Comparison of ENCODE assay signal across 8 mouse cellular contexts in genomic region chr16:91596779-91597671, GRCm38 (mm10). TPM values are rescaled to one million over a fixed set of nuclear protein-coding genes. Genes with fewer than 3 reads are reported as not detected.
A peak's percentile ranks its signal among the peaks of the same experiment; 100 is the strongest.
DNase-seq lines count a peak whose midpoint lies in the region; ATAC-seq and TF ChIP-seq lines count a peak whose summit lies in the region.

No protein-coding gene starts in this region.

- H3K4me1 ChIP-seq in bone marrow, adult 2 months (ENCODE audit: control insufficient read depth, insufficient read depth, low read length): peaks cover 5% of the 10 kb centered on the region
- H3K4me1 ChIP-seq in liver, embryonic 12.5 days: peaks cover 36% of the 10 kb centered on the region

- peak overlapping the region; percentile 92 for H3K4me3 ChIP-seq in gastrocnemius, adult 2 months
- peak overlapping the region; percentile 69 for H3K4me3 ChIP-seq in bone marrow, adult 2 months (replicated peaks; ENCODE audit: control insufficient read depth, low read depth, low read length)
- peak overlapping the region; percentile 76 for H3K4me3 ChIP-seq in liver, embryonic 12.5 days
- peak overlapping the region; percentile 31 for H3K4me3 ChIP-seq in myocyte

- WGBS in bone marrow, adult 2 months: under 1% methylated on average over 75 of the region's 75 CpGs
- under 1% methylated on average over 62 of the region's 75 CpGs for WGBS in liver, embryonic 12.5 days (ENCODE audit: insufficient replicate concordance)

- intact Hi-C loops in gastrocnemius, adult 2 months (cut with DNase I): no loop called here

- peak overlapping the region; percentile 94 for H3K27ac ChIP-seq in gastrocnemius, adult 2 months
- H3K27ac ChIP-seq in bone marrow, adult 2 months (ENCODE audit: control insufficient read depth, insufficient read depth, low read depth, low read length, poor library complexity): peak overlapping the region; percentile 83
- peak overlapping the region; percentile 32; the same call in 1 of the 2 replicates for H3K27ac ChIP-seq in liver, embryonic 12.5 days

- peaks cover 49% of the 10 kb centered on the region for H3K27me3 ChIP-seq in liver, embryonic 12.5 days (replicated peaks)
- peaks cover 7% of the 10 kb centered on the region for H3K27me3 ChIP-seq in myocyte (ENCODE audit: control insufficient read depth, insufficient read depth, insufficient read length)

- H3K4me2 ChIP-seq in liver, embryonic 12.5 days: peak overlapping the region; percentile 100
- H3K4me2 ChIP-seq in myocyte (ENCODE audit: low read depth): peak overlapping the region; percentile 90

- TF ChIP-seq CTCF in gastrocnemius, adult 2 months (IDR thresholded peaks at IDR 0.05): no peak
- no peak for TF ChIP-seq CTCF in bone marrow, adult 2 months (IDR thresholded peaks at IDR 0.05; ENCODE audit: control insufficient read depth, insufficient read depth, low read length)

- H3ac ChIP-seq in myocyte (ENCODE audit: control insufficient read depth, insufficient read length): peak overlapping the region; percentile 87

- DNase-seq in gastrocnemius, adult 2 months: no peak
- DNase-seq in gastrocnemius, postnatal 10 days: no peak
- peak; percentile 44 for DNase-seq in 3T3-L1 (ENCODE audit: low read depth, low spot score)
- DNase-seq in forelimb bud, embryonic 11.5 days (ENCODE audit: low read depth, low spot score): peak; percentile 27
- no peak for DNase-seq in adrenal gland, adult 18-20 months (ENCODE audit: low spot score in 2 of 2)

- ATAC-seq in liver, embryonic 12.5 days: peak; percentile 68

- TF ChIP-seq POLR2A in bone marrow, adult 2 months (IDR thresholded peaks at IDR 0.05; ENCODE audit: borderline replicate concordance, control insufficient read depth, low read depth, low read length): peak; percentile 68; the same call in 1 of the 2 replicates
- peak; percentile 81 for TF ChIP-seq POLR2A in myocyte (IDR thresholded peaks at IDR 0.05; ENCODE audit: insufficient read length, low read depth)

- H3K9ac ChIP-seq in liver, embryonic 12.5 days: peak overlapping the region; percentile 79

- H3K9me3 ChIP-seq in liver, embryonic 12.5 days (replicated peaks): no peaks in the 10 kb centered on the region

- no peaks in the 10 kb centered on the region for H3K79me2 ChIP-seq in myocyte (ENCODE audit: control insufficient read depth, insufficient read depth)

- H3K36me3 ChIP-seq in liver, embryonic 12.5 days: no peaks in the 10 kb centered on the region
- no peaks in the 10 kb centered on the region for H3K36me3 ChIP-seq in myocyte (ENCODE audit: control insufficient read depth, insufficient read depth)

TF ChIP-seq in myocyte, 11 proteins besides CTCF, POLR2A, EP300 and RAD21:
- TF ChIP-seq POLR2AphosphoS2 (IDR thresholded peaks at IDR 0.05; ENCODE audit: insufficient read length, low read depth): no peak

RNA-seq across cellular contexts. Expression of gene Tmem50b, which starts 0.6 kb away (rescaled TPM):
- 10 to 100 TPM; 16.0 to 17.7 TPM for total RNA-seq in gastrocnemius, adult 2 months (2021)
- total RNA-seq in gastrocnemius, postnatal 10 days (2021): 10 to 100 TPM; 15.2 to 15.9 TPM
- polyA plus RNA-seq in bone marrow, adult 2 months (2011; ENCODE audit: insufficient read depth, insufficient read length, low replicate concordance, missing spikeins): 7.3 and 17.5 TPM in 2 replicates
- polyA plus RNA-seq in liver, embryonic 12.5 days (2016; fragmentation: Nextera tagmentation; extraction: Ambion mirVana): 6.7 and 6.8 TPM in 2 replicates
- 11.4 TPM for polyA plus RNA-seq in myocyte (2012; fragmentation: generic; extraction: Trizol)
- total RNA-seq in adrenal gland, adult 18-20 months (2021): 10 to 100 TPM; 60.2 to 73.8 TPM

RNA-seq across cellular contexts. Expression of gene Dnajc28, which starts 21.8 kb away (rescaled TPM):
- 10 to 100 TPM; 15.8 to 21.8 TPM for total RNA-seq in gastrocnemius, adult 2 months (2021)
- total RNA-seq in gastrocnemius, postnatal 10 days (2021): 1 to 10 TPM; 4.8 to 5.3 TPM
- 1.6 and 1.9 TPM in 2 replicates for polyA plus RNA-seq in bone marrow, adult 2 months (2011; ENCODE audit: insufficient read depth, insufficient read length, low replicate concordance, missing spikeins)
- 1.8 and 2.8 TPM in 2 replicates for polyA plus RNA-seq in liver, embryonic 12.5 days (2016; fragmentation: Nextera tagmentation; extraction: Ambion mirVana)
- 0.80 TPM for polyA plus RNA-seq in myocyte (2012; fragmentation: generic; extraction: Trizol)
- 10 to 100 TPM; 10.4 to 10.8 TPM for total RNA-seq in adrenal gland, adult 18-20 months (2021)

RNA-seq across cellular contexts. Expression of gene Gart, which starts 49.7 kb away (rescaled TPM):
- 10 to 100 TPM; 58.4 to 66.2 TPM for total RNA-seq in gastrocnemius, adult 2 months (2021)
- 10 to 100 TPM; 54.5 to 58.5 TPM for total RNA-seq in gastrocnemius, postnatal 10 days (2021)
- polyA plus RNA-seq in bone marrow, adult 2 months (2011; ENCODE audit: insufficient read depth, insufficient read length, low replicate concordance, missing spikeins): 70.5 and 94.2 TPM in 2 replicates
- 158 and 160 TPM in 2 replicates for polyA plus RNA-seq in liver, embryonic 12.5 days (2016; fragmentation: Nextera tagmentation; extraction: Ambion mirVana)
- polyA plus RNA-seq in myocyte (2012; fragmentation: generic; extraction: Trizol): 64.1 TPM
- total RNA-seq in adrenal gland, adult 18-20 months (2021): 100 to 1,000 TPM in 1 of 2 experiments, 10 to 100 TPM in 1; 86.9 to 108 TPM

RNA-seq across cellular contexts. Expression of gene Ifngr2, which starts 50.2 kb away (rescaled TPM):
- 10 to 100 TPM; 55.2 to 55.5 TPM for total RNA-seq in gastrocnemius, adult 2 months (2021)
- 10 to 100 TPM; 59.8 to 60.8 TPM for total RNA-seq in gastrocnemius, postnatal 10 days (2021)
- 11.1 and 27.7 TPM in 2 replicates for polyA plus RNA-seq in bone marrow, adult 2 months (2011; ENCODE audit: insufficient read depth, insufficient read length, low replicate concordance, missing spikeins)
- 17.1 and 17.9 TPM in 2 replicates for polyA plus RNA-seq in liver, embryonic 12.5 days (2016; fragmentation: Nextera tagmentation; extraction: Ambion mirVana)
- polyA plus RNA-seq in myocyte (2012; fragmentation: generic; extraction: Trizol): 18.7 TPM
- 10 to 100 TPM; 20.2 to 27.6 TPM for total RNA-seq in adrenal gland, adult 18-20 months (2021)

RNA-seq across cellular contexts. Expression of gene Son, which starts 50.3 kb away (rescaled TPM):
- total RNA-seq in gastrocnemius, adult 2 months (2021): 100 to 1,000 TPM; 113 to 116 TPM
- 100 to 1,000 TPM; 113 to 153 TPM for total RNA-seq in gastrocnemius, postnatal 10 days (2021)
- polyA plus RNA-seq in bone marrow, adult 2 months (2011; ENCODE audit: insufficient read depth, insufficient read length, low replicate concordance, missing spikeins): 132 and 165 TPM in 2 replicates
- polyA plus RNA-seq in liver, embryonic 12.5 days (2016; fragmentation: Nextera tagmentation; extraction: Ambion mirVana): 60.5 and 65.0 TPM in 2 replicates
- 48.7 TPM for polyA plus RNA-seq in myocyte (2012; fragmentation: generic; extraction: Trizol)
- total RNA-seq in adrenal gland, adult 18-20 months (2021): 100 to 1,000 TPM; 215 to 253 TPM

Comparison
In these comparisons a context has a peak if more than half of its experiments do, and no peak if none do; other contexts are left out.
1. DNase-seq: peak in 3T3-L1 (single experiment) and forelimb bud, embryonic 11.5 days (single experiment); none in gastrocnemius, adult 2 months (single experiment), gastrocnemius, postnatal 10 days (single experiment) and adrenal gland, adult 18-20 months (0 of 2).
2. H3K27ac ChIP-seq: peak in every context shown above with its lines; median percentile 94 in gastrocnemius, adult 2 months; 83 in bone marrow, adult 2 months; 32 in liver, embryonic 12.5 days.
3. H3K4me3 ChIP-seq: peak in every context shown above with its lines; median percentile 92 in gastrocnemius, adult 2 months; 76 in liver, embryonic 12.5 days; 69 in bone marrow, adult 2 months; 31 in myocyte.